Mouse (Mus musculus): ENCODE measurements around the gene Sppl2a. TPM values are rescaled to one million over a fixed set of nuclear protein-coding genes. Genes with fewer than 3 reads are reported as not detected.
"Not testable (repeated sequence)": the region's sequence is repeated elsewhere in the genome, so short reads cannot be mapped to it uniquely, and the experiment has no call there.

Gene Sppl2a
- 39.2 and 41.7 TPM in 2 replicates for polyA plus RNA-seq (2014; fragmentation: Nextera tagmentation; extraction: Ambion mirVana)

GRCm38 (mm10) chr2:126932897-126933641, at the start of gene Sppl2a:
Sppl2a (minus strand) TSS chr2:126933235.
- ATAC-seq (ENCODE audit: low FRiP score, low TSS enrichment) (peak; percentile 100), DNase-seq (peak; percentile 95)
- peak within 1 kb of the TSS; percentile 95 for H3K27ac ChIP-seq (replicated peaks; ENCODE audit: low read depth, low read length)
- WGBS, result under 1% methylated on average over 35 of the region's 35 CpGs
- no peaks in the 10 kb centered on the region for H3K27me3 ChIP-seq (ENCODE audit: control insufficient read depth, insufficient read depth, low read length)
- peak within 1 kb of the TSS; percentile 86 for H3K9ac ChIP-seq (replicated peaks; ENCODE audit: low read length)
- no peaks in the 10 kb centered on the region for H3K9me3 ChIP-seq (ENCODE audit: control insufficient read depth, low read length)
- peaks cover 8% of the 10 kb centered on the region for H3K4me1 ChIP-seq (ENCODE audit: control insufficient read depth, insufficient read depth, low read length)
- peak within 1 kb of the TSS; percentile 75 for H3K4me2 ChIP-seq (ENCODE audit: low read length)
- peak within 1 kb of the TSS; percentile 62 for H3K4me3 ChIP-seq (replicated peaks; ENCODE audit: low read depth, low read length)
- H3K36me3 ChIP-seq (ENCODE audit: control insufficient read depth, insufficient read depth, low read length), result no peaks in the 10 kb centered on the region

GRCm38 (mm10) chr2:126977428-126977827, 44.4 kb upstream of the Sppl2a start:
- H3K4me1 ChIP-seq (ENCODE audit: control insufficient read depth, insufficient read depth, low read length), result no peaks in the 10 kb centered on the region
- H3K4me2 ChIP-seq (ENCODE audit: low read length), result no peak overlapping the region
- H3K9me3 ChIP-seq (ENCODE audit: control insufficient read depth, low read length), result no peaks in the 10 kb centered on the region
- no peak overlapping the region for H3K9ac ChIP-seq (replicated peaks; ENCODE audit: low read length)
- no peaks in the 10 kb centered on the region for H3K27me3 ChIP-seq (ENCODE audit: control insufficient read depth, insufficient read depth, low read length)
- 75% methylated on average over 6 of the region's 6 CpGs for WGBS
- no peak overlapping the region for H3K4me3 ChIP-seq (replicated peaks; ENCODE audit: low read depth, low read length)
- no peak overlapping the region for H3K27ac ChIP-seq (replicated peaks; ENCODE audit: low read depth, low read length)
- DNase-seq (no peak), ATAC-seq (ENCODE audit: low FRiP score, low TSS enrichment) (no peak)
- H3K36me3 ChIP-seq (ENCODE audit: control insufficient read depth, insufficient read depth, low read length), result no peaks in the 10 kb centered on the region

GRCm38 (mm10) chr2:126961696-126962095, 28.7 kb upstream of the Sppl2a start:
- no peak overlapping the region for H3K4me2 ChIP-seq (ENCODE audit: low read length)
- no peak overlapping the region for H3K9ac ChIP-seq (replicated peaks; ENCODE audit: low read length)
- H3K27me3 ChIP-seq (ENCODE audit: control insufficient read depth, insufficient read depth, low read length), result no peaks in the 10 kb centered on the region
- WGBS, result 86% methylated on average over 2 of the region's 2 CpGs
- ATAC-seq (ENCODE audit: low FRiP score, low TSS enrichment), result no peak
- no peak overlapping the region for H3K27ac ChIP-seq (replicated peaks; ENCODE audit: low read depth, low read length)
- no peak overlapping the region for H3K4me3 ChIP-seq (replicated peaks; ENCODE audit: low read depth, low read length)
- no peaks in the 10 kb centered on the region for H3K36me3 ChIP-seq (ENCODE audit: control insufficient read depth, insufficient read depth, low read length)
- no peak for DNase-seq
- no peaks in the 10 kb centered on the region for H3K4me1 ChIP-seq (ENCODE audit: control insufficient read depth, insufficient read depth, low read length)
- no peaks in the 10 kb centered on the region for H3K9me3 ChIP-seq (ENCODE audit: control insufficient read depth, low read length)

GRCm38 (mm10) chr2:126955671-126956070, 22.6 kb upstream of the Sppl2a start:
- H3K4me3 ChIP-seq (replicated peaks; ENCODE audit: low read depth, low read length), result no peak overlapping the region
- no peak overlapping the region for H3K9ac ChIP-seq (replicated peaks; ENCODE audit: low read length)
- no peak overlapping the region for H3K4me2 ChIP-seq (ENCODE audit: low read length)
- H3K36me3 ChIP-seq (ENCODE audit: control insufficient read depth, insufficient read depth, low read length), result no peaks in the 10 kb centered on the region
- DNase-seq (no peak), ATAC-seq (ENCODE audit: low FRiP score, low TSS enrichment) (no peak)
- H3K4me1 ChIP-seq (ENCODE audit: control insufficient read depth, insufficient read depth, low read length), result no peaks in the 10 kb centered on the region
- no peaks in the 10 kb centered on the region for H3K27me3 ChIP-seq (ENCODE audit: control insufficient read depth, insufficient read depth, low read length)
- WGBS, result 66% methylated on average over 7 of the region's 7 CpGs
- no peaks in the 10 kb centered on the region for H3K9me3 ChIP-seq (ENCODE audit: control insufficient read depth, low read length)
- no peak overlapping the region for H3K27ac ChIP-seq (replicated peaks; ENCODE audit: low read depth, low read length)

- Histone ChIP-seq H3K27ac (replicated peaks; ENCODE audit: low read depth, low read length) (no peak overlapping the region), H3K9me3 (ENCODE audit: control insufficient read depth, low read length) (no peaks in the 10 kb centered on the region), H3K9ac (replicated peaks; ENCODE audit: low read length) (no peak overlapping the region), H3K4me1 (ENCODE audit: control insufficient read depth, insufficient read depth, low read length) (no peaks in the 10 kb centered on the region), H3K27me3 (ENCODE audit: control insufficient read depth, insufficient read depth, low read length) (no peaks in the 10 kb centered on the region), H3K4me2 (ENCODE audit: low read length) (no peak overlapping the region), H3K36me3 (ENCODE audit: control insufficient read depth, insufficient read depth, low read length) (no peaks in the 10 kb centered on the region), H3K4me3 (replicated peaks; ENCODE audit: low read depth, low read length) (no peak overlapping the region)
- ATAC-seq (ENCODE audit: low FRiP score, low TSS enrichment) (no peak), DNase-seq (no peak)
- 80% methylated on average over 7 of the region's 7 CpGs for WGBS
These were observed 18.1 kb upstream of the Sppl2a start for GRCm38 (mm10) chr2:126951085-126951484.

GRCm38 (mm10) chr2:126950453-126950852, 17.4 kb upstream of the Sppl2a start:
- H3K4me1 ChIP-seq (ENCODE audit: control insufficient read depth, insufficient read depth, low read length), result no peaks in the 10 kb centered on the region
- 89% methylated on average over 5 of the region's 5 CpGs for WGBS
- no peak for DNase-seq

GRCm38 (mm10) chr2:126949856-126950255, 16.8 kb upstream of the Sppl2a start:
- no peak overlapping the region for H3K4me3 ChIP-seq (replicated peaks; ENCODE audit: low read depth, low read length)
- DNase-seq, result peak; percentile 15

More at GRCm38 (mm10) chr2:126950453-126950852, 17.4 kb upstream of the Sppl2a start:
- no peak overlapping the region for H3K9ac ChIP-seq (replicated peaks; ENCODE audit: low read length)
- no peak for ATAC-seq (ENCODE audit: low FRiP score, low TSS enrichment)
- no peaks in the 10 kb centered on the region for H3K27me3 ChIP-seq (ENCODE audit: control insufficient read depth, insufficient read depth, low read length)
- H3K27ac ChIP-seq (replicated peaks; ENCODE audit: low read depth, low read length), result no peak overlapping the region
- no peak overlapping the region for H3K4me2 ChIP-seq (ENCODE audit: low read length)
- H3K4me3 ChIP-seq (replicated peaks; ENCODE audit: low read depth, low read length), result no peak overlapping the region
- H3K36me3 ChIP-seq (ENCODE audit: control insufficient read depth, insufficient read depth, low read length), result no peaks in the 10 kb centered on the region
- H3K9me3 ChIP-seq (ENCODE audit: control insufficient read depth, low read length), result no peaks in the 10 kb centered on the region

GRCm38 (mm10) chr2:126949297-126949696, 16.3 kb upstream of the Sppl2a start:
- H3K9me3 ChIP-seq (ENCODE audit: control insufficient read depth, low read length); H3K4me2 ChIP-seq (ENCODE audit: low read length); H3K36me3 ChIP-seq (ENCODE audit: control insufficient read depth, insufficient read depth, low read length); DNase-seq; ATAC-seq (ENCODE audit: low FRiP score, low TSS enrichment); H3K27ac ChIP-seq (replicated peaks; ENCODE audit: low read depth, low read length); H3K9ac ChIP-seq (replicated peaks; ENCODE audit: low read length); H3K4me1 ChIP-seq (ENCODE audit: control insufficient read depth, insufficient read depth, low read length); H3K4me3 ChIP-seq (replicated peaks; ENCODE audit: low read depth, low read length); H3K27me3 ChIP-seq (ENCODE audit: control insufficient read depth, insufficient read depth, low read length): not testable (repeated sequence)
- 84% methylated on average over 6 of the region's 6 CpGs for WGBS

More at GRCm38 (mm10) chr2:126949856-126950255, 16.8 kb upstream of the Sppl2a start:
- WGBS, result 59% methylated on average over 3 of the region's 3 CpGs
- H3K9me3 ChIP-seq (ENCODE audit: control insufficient read depth, low read length), result no peaks in the 10 kb centered on the region
- no peak overlapping the region for H3K4me2 ChIP-seq (ENCODE audit: low read length)
- no peaks in the 10 kb centered on the region for H3K36me3 ChIP-seq (ENCODE audit: control insufficient read depth, insufficient read depth, low read length)
- H3K27ac ChIP-seq (replicated peaks; ENCODE audit: low read depth, low read length), result no peak overlapping the region
- H3K9ac ChIP-seq (replicated peaks; ENCODE audit: low read length), result no peak overlapping the region
- H3K4me1 ChIP-seq (ENCODE audit: control insufficient read depth, insufficient read depth, low read length), result no peaks in the 10 kb centered on the region
- H3K27me3 ChIP-seq (ENCODE audit: control insufficient read depth, insufficient read depth, low read length), result no peaks in the 10 kb centered on the region
- ATAC-seq (ENCODE audit: low FRiP score, low TSS enrichment), result no peak

GRCm38 (mm10) chr2:126948231-126948630, 15.2 kb upstream of the Sppl2a start:
- ATAC-seq (ENCODE audit: low FRiP score, low TSS enrichment) (no peak), DNase-seq (no peak)
- H3K4me3 ChIP-seq (replicated peaks; ENCODE audit: low read depth, low read length), result no peak overlapping the region
- no peak overlapping the region for H3K4me2 ChIP-seq (ENCODE audit: low read length)
- H3K27me3 ChIP-seq (ENCODE audit: control insufficient read depth, insufficient read depth, low read length), result no peaks in the 10 kb centered on the region
- H3K9me3 ChIP-seq (ENCODE audit: control insufficient read depth, low read length), result no peaks in the 10 kb centered on the region
- H3K4me1 ChIP-seq (ENCODE audit: control insufficient read depth, insufficient read depth, low read length), result no peaks in the 10 kb centered on the region
- H3K36me3 ChIP-seq (ENCODE audit: control insufficient read depth, insufficient read depth, low read length), result no peaks in the 10 kb centered on the region
- no peak overlapping the region for H3K27ac ChIP-seq (replicated peaks; ENCODE audit: low read depth, low read length)
- no peak overlapping the region for H3K9ac ChIP-seq (replicated peaks; ENCODE audit: low read length)
- WGBS, result 76% methylated on average over 3 of the region's 3 CpGs
